Mouse (Mus musculus) testis, adult 2 months (tissue): Measurements from ENCODE around the gene Col4a3bp.

Experiments
- CTCF ChIP-seq: fragments of 200-500 bp; IDR thresholded peaks from 2 replicates; pipeline ENCODE4 v1.5.1; 2012; ENCODE audit warnings: low read depth, mild to moderate bottlenecking, inconsistent platforms, low read length, moderate library complexity; ENCODE audit not compliant: control insufficient read depth, insufficient read depth, insufficient replicate concordance
- POLR2A ChIP-seq: fragments of 200-500 bp; IDR thresholded peaks from 2 replicates; pipeline ENCODE4 v1.6.1; 2012; ENCODE audit warnings: low read depth, mild to moderate bottlenecking, inconsistent platforms, low read length, moderate library complexity; ENCODE audit not compliant: control insufficient read depth

DNA sequence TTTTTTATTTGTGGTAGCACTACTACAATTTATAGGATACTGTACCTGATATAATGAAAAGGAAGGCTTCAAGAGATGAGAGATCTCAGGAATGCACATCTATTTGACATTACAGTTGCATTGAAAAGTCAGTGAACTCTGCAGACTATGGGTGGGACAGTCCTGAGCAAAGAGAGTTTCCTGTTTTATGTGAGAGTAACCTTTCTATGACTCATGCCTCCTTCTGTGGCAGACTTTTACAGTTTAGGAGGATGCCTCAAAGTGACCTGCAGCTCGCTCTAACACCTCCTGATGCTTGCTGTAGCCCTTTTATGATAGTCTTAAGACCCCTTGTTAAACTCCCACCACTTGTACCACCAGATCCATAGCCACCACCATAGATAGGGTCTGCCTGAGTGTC lies 134.7 kb downstream of the Col4a3bp start:
- TF ChIP-seq POLR2A (no peak), CTCF (no peak)
